Mouse (Mus musculus): ENCODE data around the gene Llgl2.

Llgl2 gene

GRCm38 (mm10) chr11:115809311-115809781 is 14.5 kb upstream of the Llgl2 start:
- no peak for DNase-seq (ENCODE audit: low read depth)

- no peak for DNase-seq (ENCODE audit: low read depth)
These were observed 13.5 kb upstream of the Llgl2 start for GRCm38 (mm10) chr11:115810377-115810776.

DNA sequence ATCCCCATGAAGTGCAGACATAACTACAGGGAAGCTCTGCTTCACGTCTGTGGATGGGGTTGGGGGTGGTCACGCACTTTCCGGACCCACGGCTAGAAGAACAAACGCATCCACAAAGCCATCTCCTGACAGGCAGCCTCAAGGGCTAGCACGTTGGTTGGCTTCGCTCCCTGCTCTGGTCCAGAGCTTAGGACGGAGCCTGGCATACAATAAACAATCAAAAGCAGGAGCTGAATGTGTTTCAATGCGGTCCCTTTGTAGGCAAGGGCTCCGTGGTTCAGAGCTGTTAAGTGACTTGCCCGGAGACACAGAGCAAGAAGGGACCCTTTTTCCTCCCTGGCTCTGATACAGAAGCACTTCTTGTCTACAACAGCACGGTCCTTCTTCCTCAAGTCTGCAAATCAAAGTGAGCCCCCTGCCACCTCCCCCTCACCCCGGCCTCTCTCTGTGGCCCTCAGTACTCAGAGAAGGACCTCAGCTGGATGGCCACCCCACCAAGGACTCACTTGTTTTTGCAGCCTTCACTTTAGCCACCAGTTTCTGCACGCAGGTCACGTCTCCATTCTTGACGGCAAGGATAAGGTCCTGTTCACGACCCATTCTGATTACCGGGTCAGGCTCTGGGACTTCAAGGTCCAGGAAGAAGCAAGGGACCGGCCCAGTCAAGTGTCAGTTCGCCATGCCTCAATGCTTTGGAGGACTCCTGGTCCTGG is 12.3 kb upstream of the Llgl2 start:
- DNase-seq (ENCODE audit: low read depth), result no peak

- no peak for DNase-seq (ENCODE audit: low read depth)
These were observed 11.8 kb upstream of the Llgl2 start for GRCm38 (mm10) chr11:115812095-115812494.

DNA sequence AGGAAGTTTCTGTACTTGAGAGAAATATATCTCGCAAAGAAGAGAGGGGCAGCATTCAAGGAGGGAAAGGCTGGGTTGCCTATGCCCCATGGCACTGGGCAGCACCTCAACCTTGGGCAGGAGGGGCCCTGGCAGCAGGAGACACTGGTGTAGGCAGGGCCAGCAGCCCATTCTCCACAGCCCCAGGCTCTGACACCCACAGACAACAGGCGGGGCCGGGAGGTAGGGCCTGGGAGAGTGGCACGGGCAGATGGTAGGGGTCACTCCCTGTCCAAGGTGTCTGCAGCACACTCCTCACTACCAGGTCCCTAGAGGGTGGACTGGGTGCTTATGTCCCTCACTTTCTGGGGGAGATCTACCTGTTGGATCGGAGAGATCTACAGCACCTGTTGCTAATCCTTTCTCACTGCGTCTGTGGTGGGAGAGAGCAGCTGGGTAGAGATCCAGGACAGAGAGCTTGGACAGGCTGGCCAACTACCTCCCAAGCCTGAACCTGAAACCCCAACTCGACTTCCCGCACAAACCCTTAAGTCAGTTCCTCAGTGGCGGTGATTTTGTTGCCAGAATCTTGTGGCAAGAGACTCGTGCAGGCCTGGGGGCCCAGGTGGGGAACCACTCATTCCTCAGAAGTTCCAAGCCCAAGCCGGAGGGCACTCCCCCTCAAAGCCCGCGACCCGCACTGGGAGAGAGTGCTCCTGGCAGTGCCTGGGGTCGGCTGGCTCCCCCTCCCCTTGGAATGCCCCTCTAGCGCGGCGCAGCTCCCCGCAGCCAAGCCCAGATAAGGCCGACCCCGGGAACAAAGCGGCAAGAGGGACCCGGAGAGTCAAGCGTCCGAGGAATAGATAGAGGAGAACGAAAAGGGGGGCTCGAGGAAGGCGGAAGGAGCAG is 11.1 kb upstream of the Llgl2 start:
- DNase-seq (ENCODE audit: low read depth), result peak; percentile 45

DNA sequence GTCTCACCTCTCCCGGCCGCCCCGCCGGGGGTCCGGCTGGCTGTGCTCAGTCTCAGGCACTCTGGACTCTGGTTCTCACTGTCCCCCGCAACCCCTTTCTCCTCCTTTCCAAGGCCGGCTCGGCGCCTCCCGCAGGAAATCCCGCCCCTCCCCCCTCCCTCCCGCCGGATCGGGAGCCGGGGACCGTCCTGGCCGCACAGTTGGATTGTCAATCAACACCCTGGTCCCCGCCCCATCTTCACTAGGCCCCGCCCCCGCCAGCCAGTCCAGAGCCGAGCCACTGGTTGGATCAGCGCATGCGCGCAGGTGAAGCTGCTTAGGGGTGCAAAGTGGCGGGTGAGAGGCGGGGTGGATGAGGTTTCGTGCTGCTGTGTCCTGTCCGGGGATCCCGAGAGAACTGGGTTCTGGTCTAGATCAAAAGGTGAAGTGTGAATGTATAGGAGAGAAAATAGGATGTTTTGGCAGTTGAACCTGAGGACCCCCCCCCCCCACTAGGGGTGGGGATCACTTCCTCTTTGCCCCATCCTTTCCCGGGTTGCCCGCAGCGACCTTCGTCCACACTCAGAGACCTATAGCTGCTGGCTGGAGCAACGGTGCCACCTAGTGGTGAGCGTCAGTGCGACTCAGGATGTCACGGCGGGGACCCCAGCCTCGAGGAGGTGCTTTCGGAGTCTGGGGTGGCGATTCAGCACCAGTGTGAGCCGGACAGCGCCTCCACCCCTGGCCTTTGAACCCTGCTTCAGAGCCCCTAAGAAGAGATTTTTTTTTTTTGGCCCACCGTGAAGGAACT is 10.1 kb upstream of the Llgl2 start, which contains the start of gene Caskin2:
TSS of gene Caskin2 (minus strand) at position 133 of the 790 bp plus-strand sequence.
- peak; percentile 98 for DNase-seq (ENCODE audit: low read depth)

- peak; percentile 90 for DNase-seq (ENCODE audit: low read depth)
These were observed 9.0 kb upstream of the Llgl2 start, which contains the start of gene Tsen54 for GRCm38 (mm10) chr11:115814605-115815450. Gene Tsen54 (plus strand): TSS chr11:115814724.

DNA sequence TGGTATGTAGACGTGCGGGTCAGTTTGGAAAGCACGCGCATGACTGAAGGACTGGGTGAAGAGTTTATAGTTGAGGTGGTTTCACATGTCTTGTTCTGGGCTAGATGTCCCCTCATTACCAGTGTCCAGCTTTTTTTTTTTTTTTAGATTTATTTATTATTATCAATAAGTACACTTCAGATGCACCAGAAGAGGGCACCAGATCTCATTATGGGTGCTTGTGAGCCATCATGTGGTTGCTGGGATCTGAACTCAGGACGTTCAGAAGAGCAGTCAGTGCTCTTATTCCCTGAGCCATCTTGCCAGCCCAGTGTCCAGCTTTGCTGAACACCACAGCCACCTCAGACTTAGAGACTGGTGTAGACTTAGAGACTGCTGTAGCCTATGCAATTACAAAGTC is 6.5 kb upstream of the Llgl2 start:
- DNase-seq (ENCODE audit: low read depth), result peak; percentile 25

GRCm38 (mm10) chr11:115819915-115820623 is 3.8 kb upstream of the Llgl2 start:
- DNase-seq (ENCODE audit: low read depth), result no peak

DNA sequence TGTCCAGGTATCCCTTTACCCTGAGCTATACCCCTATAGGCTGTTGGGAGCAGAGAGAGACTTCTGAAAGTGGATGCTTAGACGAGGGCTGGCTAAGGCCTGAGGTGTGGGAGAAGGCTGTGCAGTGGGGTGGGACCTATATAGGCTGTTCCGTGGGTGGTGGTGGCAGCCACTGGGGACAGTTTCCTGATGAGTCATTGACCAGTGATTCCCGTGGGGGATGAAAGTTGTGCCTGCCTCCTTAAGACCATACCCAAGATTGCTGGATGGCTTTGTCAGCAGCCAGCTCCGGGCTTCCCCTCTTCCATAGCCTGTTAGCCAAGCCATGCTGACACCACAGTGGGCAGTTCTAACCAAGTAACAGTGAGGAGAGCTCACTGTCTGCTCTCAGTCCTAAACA is 2.8 kb upstream of the Llgl2 start:
- DNase-seq (ENCODE audit: low read depth), result no peak

DNA sequence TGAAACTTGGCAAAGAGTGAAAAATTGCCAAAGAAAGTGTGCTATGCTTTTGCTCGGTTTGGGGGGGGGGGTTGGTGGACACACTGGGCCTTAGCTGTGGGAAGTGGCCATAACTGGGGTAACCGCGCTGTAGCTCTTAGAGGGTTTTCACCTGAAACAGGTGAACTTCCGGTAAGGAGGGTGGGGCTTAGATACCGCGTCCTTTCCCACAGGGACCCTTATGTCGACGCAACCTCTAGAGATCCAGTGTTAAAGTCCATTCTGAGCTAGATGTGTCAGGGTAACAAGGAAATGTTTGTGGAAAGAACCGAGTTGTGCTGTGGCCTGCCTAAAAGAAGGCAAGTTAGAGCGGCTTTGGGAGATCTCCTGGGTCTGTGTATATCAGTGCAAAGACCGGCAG is 964 bp downstream of the Llgl2 start:
- DNase-seq (ENCODE audit: low read depth), result peak; percentile 42

GRCm38 (mm10) chr11:115826487-115826886 is 2.6 kb downstream of the Llgl2 start:
- DNase-seq (ENCODE audit: low read depth), result no peak

GRCm38 (mm10) chr11:115827624-115828023 is 3.8 kb downstream of the Llgl2 start:
- DNase-seq (ENCODE audit: low read depth), result no peak

DNA sequence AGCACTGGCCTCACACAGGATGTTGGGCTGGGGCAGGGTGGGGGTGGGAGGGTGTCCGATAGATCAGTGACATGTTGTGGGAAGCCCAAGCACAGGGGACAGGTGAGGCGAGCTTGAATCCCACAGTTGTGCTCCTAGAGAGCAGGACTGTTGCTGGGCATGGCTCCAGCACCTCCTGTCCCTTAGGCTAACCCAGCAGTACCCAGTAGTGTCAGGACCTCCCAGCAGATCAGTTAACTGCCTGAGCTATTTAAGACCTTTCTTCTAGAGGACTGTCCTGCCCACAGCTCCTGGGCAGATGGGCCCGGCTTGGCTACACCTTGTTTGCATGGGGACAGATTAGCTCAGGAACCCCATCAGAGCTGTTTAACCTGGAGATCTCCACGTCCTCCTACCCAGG is 5.2 kb downstream of the Llgl2 start:
- DNase-seq (ENCODE audit: low read depth), result no peak

DNA sequence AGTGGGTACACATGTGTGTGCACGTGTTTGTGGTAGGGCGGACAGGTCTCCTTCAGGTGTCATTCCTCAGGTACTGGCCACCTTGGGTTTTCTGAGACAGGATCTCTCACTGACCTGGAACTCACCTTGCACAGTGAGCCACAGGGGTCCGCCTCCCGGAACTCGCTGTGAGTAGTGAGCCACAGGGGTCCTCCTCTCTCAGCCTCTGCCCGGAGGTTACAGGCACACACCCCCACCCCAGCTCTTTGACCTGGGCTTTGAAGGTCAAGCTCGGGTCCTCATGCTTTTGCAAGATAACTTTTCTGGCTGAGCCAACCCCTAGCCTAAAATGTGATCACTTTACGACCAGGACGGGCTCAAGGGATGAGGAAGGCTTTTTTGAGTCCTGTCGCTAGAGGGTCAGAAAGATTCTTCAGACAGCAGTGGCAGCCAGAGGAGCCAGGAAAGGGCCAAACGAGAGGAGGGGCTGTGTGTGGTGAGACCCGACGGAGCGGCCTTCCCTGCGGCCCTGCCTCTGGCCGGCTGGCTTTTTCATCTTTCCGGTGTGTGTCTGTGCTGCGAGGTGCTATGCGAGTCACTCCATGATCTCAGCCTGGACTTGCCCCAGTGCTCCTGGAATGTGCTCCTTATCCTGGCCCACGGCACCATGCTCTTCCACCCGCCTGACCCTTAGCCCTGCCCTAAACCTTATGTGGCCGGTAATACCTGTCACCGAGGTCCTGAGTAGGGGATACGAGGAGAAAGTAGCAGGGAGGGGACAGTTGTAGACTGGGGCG is 6.9 kb downstream of the Llgl2 start:
- no peak for DNase-seq (ENCODE audit: low read depth)

GRCm38 (mm10) chr11:115831518-115831917 is 7.7 kb downstream of the Llgl2 start:
- no peak for DNase-seq (ENCODE audit: low read depth)

DNA sequence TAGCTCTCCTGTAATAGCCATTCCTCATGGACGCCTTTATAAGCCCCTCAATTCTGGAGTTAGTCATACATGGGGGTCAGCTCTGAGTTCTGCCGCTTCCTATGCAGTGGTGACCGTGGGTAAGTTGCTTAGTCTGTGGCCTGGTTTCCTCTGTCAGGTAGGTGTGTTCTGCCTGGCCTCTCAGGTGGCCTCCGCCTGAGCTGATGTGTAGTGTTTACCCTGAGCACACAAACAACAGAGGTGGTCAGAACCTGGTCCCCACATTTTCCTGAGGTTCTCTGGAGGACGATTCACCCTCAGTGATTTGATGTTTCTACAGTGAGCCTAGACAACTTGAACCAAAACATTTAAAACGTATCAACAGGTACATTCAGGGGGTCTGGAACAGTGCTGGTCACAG is 8.2 kb downstream of the Llgl2 start:
- DNase-seq (ENCODE audit: low read depth), result no peak

- no peak for DNase-seq (ENCODE audit: low read depth)
These were observed 8.7 kb downstream of the Llgl2 start for GRCm38 (mm10) chr11:115832523-115832922.

- no peak for DNase-seq (ENCODE audit: low read depth)
These were observed 9.2 kb downstream of the Llgl2 start for GRCm38 (mm10) chr11:115833021-115833513.

DNA sequence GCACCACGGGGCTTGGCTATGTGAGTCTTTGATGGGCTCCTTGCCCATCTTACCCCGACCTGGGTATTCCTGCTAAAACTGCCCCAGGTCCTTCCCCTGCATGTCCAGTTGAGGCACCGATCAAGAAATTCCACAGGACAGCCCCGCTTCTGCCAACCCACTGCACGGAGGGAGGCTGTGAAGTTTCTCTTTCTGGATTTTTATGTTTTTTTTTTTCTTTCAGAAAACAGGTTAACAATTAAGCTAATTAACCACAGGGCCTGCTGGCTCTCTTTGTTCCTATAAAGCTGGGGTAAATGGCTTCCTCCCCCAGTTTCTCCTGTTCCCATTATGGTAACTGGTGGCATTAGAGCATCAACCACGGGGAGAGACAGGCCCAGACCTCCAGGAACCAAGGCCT is 10.2 kb downstream of the Llgl2 start:
- no peak for DNase-seq (ENCODE audit: low read depth)

Measured in induced T-regulatory cell, adult 2 months (primary cell).